Mouse (Mus musculus) lung, postnatal 0 days (tissue): Measurements from ENCODE around the gene Cdk5rap2. TPM values are rescaled to one million over a fixed set of nuclear protein-coding genes. Genes with fewer than 3 reads are reported as not detected.
A peak's percentile ranks its signal among the peaks of the same experiment; 100 is the strongest.

Experiments
- ATAC-seq: fragments of 200-750 bp; cut with Nextera tagmentation; 2 replicates; pipeline ENCODE4 v1.8.0; 2017; ENCODE audit warnings: moderate library complexity
- DNase-seq: peaks from one replicate; pipeline ENCODE4 v3.0.0-alpha.2; 2016; ENCODE audit warnings: low spot score
- H3K27ac ChIP-seq: fragments of 300-500 bp; sonication (generic); 2 replicates; pipeline ENCODE4 v1.5.1; 2014; ENCODE audit warnings: antibody characterized with exemption, mild to moderate bottlenecking, low read length, mixed read lengths
- H3K27me3 ChIP-seq: fragments of 300-500 bp; sonication (generic); replicated peaks from 2 replicates; pipeline ENCODE4 v1.6.1; 2014; ENCODE audit warnings: low read length, mixed read lengths; ENCODE audit not compliant: insufficient read depth
- H3K36me3 ChIP-seq: fragments of 300-500 bp; sonication (generic); 2 replicates; pipeline ENCODE4 v1.6.1; 2014; ENCODE audit warnings: low read length, mixed read lengths; ENCODE audit not compliant: insufficient read depth
- H3K4me1 ChIP-seq: fragments of 300-500 bp; sonication (generic); 2 replicates; pipeline ENCODE4 v1.6.1; 2014; ENCODE audit warnings: antibody characterized with exemption, low read depth, low read length, mixed read lengths; ENCODE audit not compliant: insufficient read depth
- H3K4me2 ChIP-seq: fragments of 300-500 bp; sonication (generic); replicated peaks from 2 replicates; pipeline ENCODE4 v1.6.1; 2014; ENCODE audit warnings: low read depth, mild to moderate bottlenecking, low read length, moderate library complexity, mixed read lengths
- H3K4me3 ChIP-seq: fragments of 300-500 bp; sonication (generic); 2 replicates; pipeline ENCODE4 v1.5.1; 2014; ENCODE audit warnings: low read depth, low read length
- H3K9ac ChIP-seq: fragments of 300-500 bp; sonication (generic); replicated peaks from 2 replicates; pipeline ENCODE4 v1.6.1; 2014; ENCODE audit warnings: low read depth, mild to moderate bottlenecking
- H3K9me3 ChIP-seq: fragments of 300-500 bp; sonication (generic); 2 replicates; pipeline ENCODE4 v1.6.1; 2016; ENCODE audit warnings: low read length, mixed read lengths
- CTCF ChIP-seq: IDR thresholded peaks from 2 replicates; pipeline ENCODE4 v1.5.1; 2016; ENCODE audit warnings: antibody characterized with exemption, mild to moderate bottlenecking
- EP300 ChIP-seq: IDR thresholded peaks from 2 replicates; pipeline ENCODE4 v1.6.1; 2016; ENCODE audit warnings: antibody characterized with exemption, mild to moderate bottlenecking, control low read depth
- WGBS: fragments of 180-500 bp; shearing (Covaris S2); extraction: QIAGEN DNeasy Blood & Tissue Kit; methylation state at CpG from one replicate; pipeline ENCODE4 v1.1.7; 2014; 5-methylcytosine and 5-hydroxymethylcytosine counted together
- polyA plus RNA-seq: library from polyadenylated mRNA; unstranded; fragments of >200 nt; fragmentation: Nextera tagmentation; extraction: Ambion mirVana; gene quantifications from 2 replicates; pipeline ENCODE4 v1.2.1, GENCODE M21; 2015

Cdk5rap2 gene
- polyA plus RNA-seq, 1 experiment from 2014 or later, result 3.8 TPM

DNA sequence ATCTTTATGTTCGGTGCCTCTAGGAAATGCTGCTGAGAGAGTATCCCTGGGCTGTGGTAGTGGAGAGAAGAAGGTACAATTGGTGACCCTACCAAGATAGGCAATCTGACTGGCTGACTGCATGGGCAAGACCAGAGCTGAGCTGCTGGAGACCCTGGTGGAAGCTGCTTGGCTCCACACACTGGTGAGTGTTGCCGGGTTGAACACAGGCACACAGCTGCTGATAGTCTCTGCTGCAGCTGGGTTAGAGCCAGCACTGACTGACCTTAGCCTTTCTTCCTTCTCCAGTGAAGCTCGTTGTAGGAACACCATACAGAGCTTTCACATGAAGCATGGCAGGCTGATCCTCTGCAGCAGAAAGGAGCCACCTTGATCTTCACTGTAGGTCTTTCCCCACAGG lies 182.6 kb downstream of the Cdk5rap2 start:
- TF ChIP-seq EP300, result no peak
- TF ChIP-seq CTCF, result no peak
- H3K9me3 ChIP-seq, result no peaks in the 10 kb centered on the region
- no peaks in the 10 kb centered on the region for H3K36me3 ChIP-seq
- H3K27me3 ChIP-seq, result no peaks in the 10 kb centered on the region
- H3K4me2 ChIP-seq, result no peak overlapping the region
- H3K9ac ChIP-seq, result no peak overlapping the region
- ATAC-seq (no peak), DNase-seq (no peak)
- H3K4me3 ChIP-seq, result no peak overlapping the region
- 78% methylated on average over 3 of the region's 3 CpGs for WGBS
- H3K27ac ChIP-seq, result no peak overlapping the region
- H3K4me1 ChIP-seq, result no peaks in the 10 kb centered on the region

DNA sequence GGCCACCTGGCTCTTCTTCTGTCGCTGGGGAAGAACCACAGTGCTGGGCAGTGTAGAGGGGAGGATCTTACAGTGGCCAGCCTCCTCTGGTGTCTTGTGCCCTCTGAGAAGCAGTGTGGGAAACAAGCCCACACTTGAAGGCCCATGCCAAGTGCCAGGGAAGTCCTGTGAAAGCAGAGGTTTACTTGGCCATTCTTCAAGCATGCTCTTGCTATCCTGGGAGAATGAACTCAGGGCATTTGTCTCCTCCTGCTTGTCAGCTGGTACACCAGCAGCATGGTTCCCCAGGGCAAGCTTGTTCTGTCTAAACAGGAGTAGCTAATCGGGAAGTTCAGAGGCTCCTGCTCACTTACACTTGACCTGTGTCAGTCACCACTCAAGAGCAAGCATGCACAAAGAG lies 185.7 kb downstream of the Cdk5rap2 start:
- Histone ChIP-seq H3K36me3 (no peaks in the 10 kb centered on the region), H3K9ac (no peak overlapping the region), H3K4me2 (no peak overlapping the region), H3K4me1 (0 out of 2 replicates have a peak, but pooled peaks cover 3% of the 10 kb centered on the region), H3K9me3 (no peaks in the 10 kb centered on the region), H3K27me3 (no peaks in the 10 kb centered on the region), H3K27ac (no peak overlapping the region), H3K4me3 (no peak overlapping the region)
- no peak for ATAC-seq
- TF ChIP-seq EP300 (no peak), CTCF (no peak)
- no peak for DNase-seq
- WGBS, result 71% methylated on average over 2 of the region's 2 CpGs

DNA sequence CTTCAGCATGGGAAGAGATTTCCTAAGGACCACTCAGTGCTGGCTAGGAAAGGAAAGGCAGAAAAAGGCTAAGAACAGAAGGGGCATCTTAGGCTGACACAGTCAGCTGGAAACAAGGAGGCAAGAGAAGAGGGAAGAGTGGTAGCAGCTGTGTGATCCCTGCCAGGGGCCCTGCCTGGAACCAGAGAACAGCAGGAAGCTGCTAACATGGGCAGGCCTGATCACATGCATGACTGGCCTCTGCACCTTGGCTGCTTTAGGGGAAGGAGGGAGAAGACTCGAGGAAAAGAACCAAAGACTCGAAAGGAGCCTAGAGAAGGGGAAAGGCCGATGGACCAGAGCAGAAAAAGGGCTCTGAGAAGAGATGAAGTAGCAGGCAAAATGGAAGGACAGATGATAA lies 188.4 kb downstream of the Cdk5rap2 start:
- Histone ChIP-seq H3K27ac (no peak overlapping the region), H3K9ac (no peak overlapping the region), H3K27me3 (no peaks in the 10 kb centered on the region), H3K4me3 (no peak overlapping the region), H3K9me3 (no peaks in the 10 kb centered on the region), H3K4me1 (0 out of 2 replicates have a peak, but pooled peaks cover 3% of the 10 kb centered on the region), H3K36me3 (no peaks in the 10 kb centered on the region), H3K4me2 (no peak overlapping the region)
- TF ChIP-seq EP300, result no peak
- no peak for TF ChIP-seq CTCF
- DNase-seq (no peak), ATAC-seq (no peak)
- 66% methylated on average over 3 of the region's 3 CpGs for WGBS

DNA sequence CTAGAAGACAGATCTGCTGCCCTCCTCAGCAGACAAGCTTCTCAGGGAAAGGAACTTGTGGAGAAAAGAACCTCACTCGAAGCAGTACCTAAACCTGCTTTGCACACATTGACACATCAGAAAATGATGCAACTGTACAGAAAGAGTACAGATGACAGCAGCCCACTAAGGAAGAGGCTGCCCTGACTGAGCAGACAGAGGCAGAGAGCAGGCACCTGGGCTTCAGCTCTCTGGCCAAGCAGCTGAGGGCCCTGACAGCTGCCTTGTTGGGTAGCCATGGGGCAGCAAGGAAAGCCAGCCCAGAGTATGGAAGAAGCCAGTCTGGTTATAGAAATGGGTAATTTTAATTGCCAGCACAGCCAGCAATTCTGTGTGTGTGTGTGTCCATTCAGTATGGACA lies 188.9 kb downstream of the Cdk5rap2 start:
- Histone ChIP-seq H3K9ac (no peak overlapping the region), H3K4me2 (no peak overlapping the region), H3K36me3 (no peaks in the 10 kb centered on the region), H3K27ac (no peak overlapping the region), H3K9me3 (no peaks in the 10 kb centered on the region), H3K4me3 (no peak overlapping the region), H3K4me1 (0 out of 2 replicates have a peak, but pooled peaks cover 3% of the 10 kb centered on the region), H3K27me3 (no peaks in the 10 kb centered on the region)
- WGBS, result 45% methylated on average over 1 of the region's 1 CpGs
- no peak for ATAC-seq
- no peak for DNase-seq
- TF ChIP-seq CTCF (no peak), EP300 (no peak)

DNA sequence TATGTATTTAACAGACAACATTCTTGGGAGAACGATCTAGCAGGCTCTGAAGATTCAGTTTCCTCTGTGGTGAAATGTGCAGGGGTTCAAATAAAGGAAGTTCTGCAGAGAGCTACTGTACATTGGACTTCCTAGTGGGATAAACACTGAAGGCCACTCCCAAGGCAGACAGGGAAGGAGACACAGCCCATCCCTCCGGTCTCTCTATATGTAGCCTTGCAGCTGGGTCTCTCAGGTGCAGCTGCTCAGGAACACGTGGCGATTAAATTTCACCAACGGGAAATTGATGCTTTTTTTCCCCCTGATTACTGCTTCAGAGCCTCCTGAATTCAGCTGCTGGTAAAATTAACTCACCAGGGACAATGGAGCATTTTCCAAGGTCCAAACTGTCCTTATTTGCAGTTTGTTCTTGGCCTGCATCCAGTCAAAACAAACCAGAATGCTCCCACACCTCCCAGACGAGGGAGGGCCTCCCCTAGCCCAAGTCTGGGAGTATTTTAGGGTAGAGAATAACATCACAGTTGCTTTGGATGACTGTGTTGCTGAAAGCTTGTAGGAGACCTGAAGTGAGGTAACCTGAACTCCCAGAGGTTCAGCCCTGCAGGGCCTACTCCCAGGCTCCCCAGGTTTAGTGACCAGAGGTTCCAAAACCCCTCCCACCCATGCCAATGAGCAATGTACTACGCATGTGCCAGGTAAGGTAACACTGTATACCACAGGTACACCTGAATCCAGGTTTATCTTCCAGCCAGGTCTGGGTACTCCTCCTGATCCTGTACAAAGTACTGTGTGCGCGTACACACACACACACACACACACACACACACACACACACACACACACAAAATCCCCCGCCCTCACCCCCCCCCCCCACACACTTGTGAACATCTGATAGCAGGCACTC lies 189.7 kb downstream of the Cdk5rap2 start:
- Histone ChIP-seq H3K4me3 (no peak overlapping the region), H3K4me1 (0 out of 2 replicates have a peak, but pooled peaks cover 3% of the 10 kb centered on the region), H3K9me3 (no peaks in the 10 kb centered on the region), H3K36me3 (no peaks in the 10 kb centered on the region), H3K27me3 (no peaks in the 10 kb centered on the region), H3K27ac (no peak overlapping the region), H3K4me2 (no peak overlapping the region), H3K9ac (no peak overlapping the region)
- peak; percentile 26 for DNase-seq
- ATAC-seq, result peak; percentile 60
- TF ChIP-seq CTCF, result no peak
- no peak for TF ChIP-seq EP300
- 50% methylated on average over 10 of the region's 10 CpGs for WGBS

DNA sequence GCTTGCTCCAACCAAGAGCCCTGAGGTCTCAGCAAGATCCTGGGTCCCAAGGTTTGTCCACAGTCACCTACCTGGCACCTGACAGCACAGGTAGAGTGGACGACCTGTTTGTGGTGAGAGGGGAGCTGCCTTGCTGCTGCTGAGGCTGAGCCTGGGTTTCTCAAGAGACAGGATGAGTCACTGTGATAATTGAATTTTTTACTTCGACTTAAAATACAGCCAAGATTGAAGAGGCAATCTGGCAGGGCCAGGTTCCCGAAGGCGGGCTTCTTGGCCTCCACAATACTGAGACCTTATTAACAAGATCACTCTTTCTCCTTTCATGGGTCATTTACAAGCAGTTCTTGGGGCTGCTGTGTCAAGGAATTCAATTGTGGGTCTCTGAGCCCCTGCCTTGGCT lies 190.5 kb downstream of the Cdk5rap2 start:
- Histone ChIP-seq H3K4me1 (0 out of 2 replicates have a peak, but pooled peaks cover 3% of the 10 kb centered on the region), H3K4me3 (no peak overlapping the region), H3K27me3 (no peaks in the 10 kb centered on the region), H3K36me3 (no peaks in the 10 kb centered on the region), H3K4me2 (no peak overlapping the region), H3K9me3 (no peaks in the 10 kb centered on the region), H3K9ac (no peak overlapping the region), H3K27ac (no peak overlapping the region)
- no peak for DNase-seq
- TF ChIP-seq CTCF (no peak), EP300 (no peak)
- WGBS, result 77% methylated on average over 4 of the region's 4 CpGs
- no peak for ATAC-seq
